Mouse (Mus musculus) ES-Bruce4 (cell line): ENCODE results near the gene Wdr91. TPM values are rescaled to one million over a fixed set of nuclear protein-coding genes. Genes with fewer than 3 reads are reported as not detected.
A peak's percentile ranks its signal among the peaks of the same experiment; 100 is the strongest.

Experiments used
- H3K27ac ChIP-seq: 2 replicates; pipeline ENCODE4 v1.5.1; 2012; ENCODE audit warnings: low read length, inconsistent platforms; ENCODE audit not compliant: insufficient read depth
- H3K27me3 ChIP-seq: 2 replicates; pipeline ENCODE4 v1.6.1; 2012; ENCODE audit warnings: mild to moderate bottlenecking, low read length, inconsistent platforms; ENCODE audit not compliant: control insufficient read depth, poor library complexity, insufficient read depth, severe bottlenecking
- H3K36me3 ChIP-seq: 2 replicates; pipeline ENCODE4 v1.6.1; 2012; ENCODE audit warnings: inconsistent platforms, mild to moderate bottlenecking, low read length, moderate library complexity; ENCODE audit not compliant: control insufficient read depth, poor library complexity, insufficient read depth, severe bottlenecking
- H3K4me1 ChIP-seq: one replicate; pipeline ENCODE4 v1.8.1; 2011; ENCODE audit warnings: low read length; ENCODE audit not compliant: control insufficient read depth, insufficient read depth
- H3K4me3 ChIP-seq: 2 replicates; pipeline ENCODE4 v1.5.1; 2011; ENCODE audit warnings: low read depth, mild to moderate bottlenecking, low read length
- H3K9ac ChIP-seq: 2 replicates; pipeline ENCODE4 v1.6.1; 2012; ENCODE audit warnings: low read depth, mild to moderate bottlenecking, inconsistent platforms; ENCODE audit not compliant: poor library complexity, severe bottlenecking
- H3K9me3 ChIP-seq: replicated peaks from 2 replicates; pipeline ENCODE4 v1.6.1; 2012; ENCODE audit warnings: mild to moderate bottlenecking, low read length, inconsistent platforms; ENCODE audit not compliant: control insufficient read depth, poor library complexity, insufficient read depth, severe bottlenecking
- CTCF ChIP-seq: IDR thresholded peaks from one replicate; pipeline ENCODE4 v1.8.1; 2011; ENCODE audit warnings: low read depth, low read length
- EP300 ChIP-seq: IDR thresholded peaks from 2 replicates; pipeline ENCODE4 v1.6.1; 2011; ENCODE audit warnings: low read depth, low read length; ENCODE audit not compliant: insufficient read depth
- POLR2A ChIP-seq: IDR thresholded peaks from one replicate; pipeline ENCODE4 v1.8.1; 2011; ENCODE audit warnings: low read length; ENCODE audit not compliant: insufficient read depth
- polyA plus RNA-seq: library from polyadenylated mRNA; stranded (reverse); fragments of >200 nt; gene quantifications from 2 replicates; pipeline ENCODE4 v1.2.4, GENCODE M21; 2011; ENCODE audit warnings: low read depth; ENCODE audit not compliant: missing spikeins, insufficient read depth, insufficient read length

Wdr91 gene
- polyA plus RNA-seq = 29.9 and 32.8 TPM in 2 replicates

DNA sequence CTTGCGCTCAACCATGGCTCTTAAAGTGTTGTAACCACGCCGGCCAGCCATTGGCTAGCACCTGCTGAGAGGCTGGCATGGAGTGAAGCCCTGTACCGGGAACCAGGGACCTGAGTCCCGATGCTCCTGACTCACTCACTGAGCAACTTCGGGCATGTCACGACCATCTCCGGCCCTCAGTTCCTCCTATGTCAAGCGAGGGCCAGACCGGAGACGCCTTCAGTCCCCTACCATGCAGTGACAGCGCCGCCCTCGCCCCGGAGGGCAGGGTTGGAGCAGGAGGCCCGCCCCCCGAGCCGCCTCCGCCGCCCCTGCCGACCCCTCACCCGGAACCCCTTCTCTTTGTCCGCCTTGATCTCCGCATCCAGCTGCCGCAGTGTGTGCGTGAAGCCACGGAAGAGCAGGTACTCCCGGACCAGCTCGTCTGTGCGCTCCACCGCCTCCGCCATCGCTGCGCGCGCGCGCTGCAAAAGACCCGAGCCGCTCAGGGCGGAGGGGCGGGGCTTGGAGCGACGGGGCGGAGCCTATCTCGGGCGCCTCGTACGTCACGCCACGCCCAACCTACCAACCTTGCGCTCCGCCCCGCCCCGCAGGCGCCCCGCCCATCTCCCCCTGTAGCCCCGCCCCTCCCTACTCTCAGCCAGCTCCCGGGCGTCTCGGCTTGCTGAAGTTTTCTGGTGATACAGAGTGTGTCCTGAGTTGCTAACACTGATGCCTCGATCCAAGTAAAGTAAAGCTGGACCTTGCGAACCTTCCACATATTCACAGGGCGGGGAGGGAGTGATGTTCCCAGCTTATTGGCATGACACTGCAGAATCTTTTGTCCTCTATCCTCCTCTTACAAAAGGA lies at the start of gene Wdr91:
Gene Wdr91, minus strand, starts transcription at position 506 of the 849 bp plus-strand sequence.
- no peaks in the 10 kb centered on the region for H3K27me3 ChIP-seq
- peak within 1 kb of the TSS; percentile 71 for H3K9ac ChIP-seq
- peak within 1 kb of the TSS; percentile 82 for H3K4me3 ChIP-seq
- no peaks in the 10 kb centered on the region for H3K9me3 ChIP-seq
- peak within 1 kb of the TSS; percentile 76 for H3K27ac ChIP-seq
- peaks cover 2% of the 10 kb centered on the region for H3K4me1 ChIP-seq
- peaks cover 19% of the 10 kb centered on the region for H3K36me3 ChIP-seq
- TF ChIP-seq CTCF = no peak
- TF ChIP-seq POLR2A = peak; percentile 68
- no peak for TF ChIP-seq EP300

DNA sequence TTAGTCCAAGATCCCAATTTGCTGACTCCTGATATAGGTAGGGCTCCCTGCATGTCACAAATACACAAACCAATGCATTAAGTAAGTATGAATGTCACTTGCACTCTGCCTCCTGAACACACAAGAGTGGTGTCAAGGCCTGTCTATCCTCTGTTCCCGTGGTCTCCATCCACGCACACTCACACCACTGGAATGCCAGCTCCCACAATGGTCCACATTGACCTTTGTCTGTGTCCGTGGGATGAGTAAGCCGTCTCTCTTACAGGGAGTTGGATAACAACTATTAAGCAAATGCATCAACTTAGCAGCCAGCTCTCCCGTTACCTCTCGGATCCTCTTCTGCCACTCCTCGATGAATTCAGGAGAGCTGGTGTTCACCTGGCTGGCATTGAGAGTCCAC lies 48.5 kb upstream of the Wdr91 start:
- Histone ChIP-seq H3K4me3 (no peak overlapping the region), H3K9ac (no peak overlapping the region), H3K27ac (no peak overlapping the region), H3K4me1 (no peaks in the 10 kb centered on the region), H3K36me3 (no peaks in the 10 kb centered on the region), H3K9me3 (no peaks in the 10 kb centered on the region), H3K27me3 (no peaks in the 10 kb centered on the region)
- TF ChIP-seq POLR2A (no peak), EP300 (no peak), CTCF (no peak)

DNA sequence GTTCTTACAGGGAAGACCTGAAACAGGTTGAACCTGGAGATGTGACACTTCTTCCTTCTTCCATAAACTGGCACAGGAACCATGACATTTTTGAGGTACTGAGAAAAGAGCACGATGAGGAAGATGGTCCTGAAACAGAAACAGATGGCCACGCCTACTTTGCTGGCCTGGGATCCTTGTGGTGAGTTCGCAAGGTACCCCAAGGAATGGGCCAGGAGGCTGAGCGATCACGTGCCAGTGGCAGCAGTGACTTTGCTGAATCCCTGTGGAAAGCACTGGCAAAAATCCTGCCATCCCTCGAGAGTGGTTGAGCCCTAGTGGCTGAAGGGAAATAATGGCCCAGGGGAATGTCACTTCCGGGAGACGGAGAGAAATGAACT lies 45.2 kb upstream of the Wdr91 start:
- Histone ChIP-seq H3K27me3 (no peaks in the 10 kb centered on the region), H3K4me1 (no peaks in the 10 kb centered on the region), H3K9ac (no peak overlapping the region), H3K27ac (no peak overlapping the region), H3K36me3 (no peaks in the 10 kb centered on the region), H3K4me3 (no peak overlapping the region), H3K9me3 (no peaks in the 10 kb centered on the region)
- TF ChIP-seq POLR2A = no peak
- no peak for TF ChIP-seq CTCF
- TF ChIP-seq EP300 = no peak

- H3K27ac ChIP-seq = no peak overlapping the region
- no peak for TF ChIP-seq POLR2A
- no peak for TF ChIP-seq EP300
- peak; percentile 81 for TF ChIP-seq CTCF
- H3K9ac ChIP-seq = no peak overlapping the region
- no peaks in the 10 kb centered on the region for H3K36me3 ChIP-seq
- no peaks in the 10 kb centered on the region for H3K9me3 ChIP-seq
- H3K27me3 ChIP-seq = no peaks in the 10 kb centered on the region
- no peaks in the 10 kb centered on the region for H3K4me1 ChIP-seq
- no peak overlapping the region for H3K4me3 ChIP-seq
These were observed 44.5 kb upstream of the Wdr91 start for GRCm38 (mm10) chr6:34954926-34955861.

GRCm38 (mm10) chr6:34951956-34952667 lies 41.4 kb upstream of the Wdr91 start:
- Histone ChIP-seq H3K4me3 (no peak overlapping the region), H3K4me1 (no peaks in the 10 kb centered on the region), H3K9me3 (no peaks in the 10 kb centered on the region), H3K27me3 (no peaks in the 10 kb centered on the region), H3K36me3 (no peaks in the 10 kb centered on the region), H3K9ac (no peak overlapping the region), H3K27ac (no peak overlapping the region)
- TF ChIP-seq EP300 = no peak
- no peak for TF ChIP-seq CTCF
- TF ChIP-seq POLR2A = no peak
